Mouse (Mus musculus) hematopoietic stem cell, adult 5-6 weeks (primary cell): ENCODE results near the gene Slc20a1. TPM values are rescaled to one million over a fixed set of nuclear protein-coding genes. Genes with fewer than 3 reads are reported as not detected.

Experiments used
- ATAC-seq, 2 experiments: fragments of 125-278 bp in 1 of 2; replicated peaks in 1 of 2; 2 replicates each; pipeline ENCODE4 v1.8.0; 2016 to 2017; ENCODE audit warnings: inconsistent platforms in 2 of 2, mild to moderate bottlenecking in 2 of 2, moderate number of reproducible peaks in 2 of 2, low read depth in 1 of 2, moderate TSS enrichment in 1 of 2; ENCODE audit not compliant: low FRiP score in 2 of 2, poor library complexity in 2 of 2, severe bottlenecking in 2 of 2, insufficient read depth in 1 of 2, low TSS enrichment in 1 of 2
- total RNA-seq: library from RNA; stranded (forward); fragments of 172-1452, 232-1000 nt; gene quantifications from 2 replicates; pipeline ENCODE4 v1.2.3, GENCODE M21; 2017

Gene Slc20a1
- total RNA-seq, 1 experiment from 2014 or later: 119 TPM

- peak in 1 of 2 experiments; percentile 47; a peak in 2 of 4 replicates for ATAC-seq
Observed at GRCm38 (mm10) chr2:129214774-129215173, 16.2 kb downstream of the Slc20a1 start.

DNA sequence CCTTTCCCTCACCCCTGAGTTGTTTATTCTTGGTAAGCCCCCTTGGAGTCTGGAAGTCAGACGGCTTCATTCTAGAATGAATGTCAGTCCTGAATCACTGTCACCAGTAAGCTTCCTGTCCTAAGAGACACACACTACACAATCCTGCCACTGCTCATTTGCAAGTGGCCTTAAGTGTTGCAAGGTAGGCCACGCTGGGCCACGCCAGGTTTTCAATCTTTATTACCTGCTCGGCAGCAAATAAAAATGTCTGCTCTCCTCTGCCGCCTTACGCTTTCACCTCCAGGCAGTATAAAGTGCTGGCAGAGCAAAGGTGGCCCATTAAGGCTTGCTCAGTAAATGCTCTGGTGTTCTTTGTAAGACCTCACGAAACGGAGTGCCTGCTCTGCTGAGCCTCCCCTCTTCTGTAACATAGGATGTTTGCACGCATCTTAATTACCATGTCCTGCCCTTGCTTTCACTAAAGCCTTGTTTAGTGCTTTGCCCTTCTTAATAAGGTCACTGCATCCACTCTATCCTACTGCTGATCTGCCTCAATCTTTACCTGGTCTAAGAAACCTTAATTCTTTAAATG, 19.1 kb downstream of the Slc20a1 start:
- ATAC-seq: no peak

- ATAC-seq: no peak
Observed at GRCm38 (mm10) chr2:129218537-129219105, 20.1 kb downstream of the Slc20a1 start.

- peak in 1 of 2 experiments; percentile 50; a peak in 1 of 4 replicates for ATAC-seq
Observed at GRCm38 (mm10) chr2:129221097-129221632, 22.6 kb downstream of the Slc20a1 start.

- ATAC-seq: no peak
Observed at GRCm38 (mm10) chr2:129224178-129224577, 25.6 kb downstream of the Slc20a1 start.

DNA sequence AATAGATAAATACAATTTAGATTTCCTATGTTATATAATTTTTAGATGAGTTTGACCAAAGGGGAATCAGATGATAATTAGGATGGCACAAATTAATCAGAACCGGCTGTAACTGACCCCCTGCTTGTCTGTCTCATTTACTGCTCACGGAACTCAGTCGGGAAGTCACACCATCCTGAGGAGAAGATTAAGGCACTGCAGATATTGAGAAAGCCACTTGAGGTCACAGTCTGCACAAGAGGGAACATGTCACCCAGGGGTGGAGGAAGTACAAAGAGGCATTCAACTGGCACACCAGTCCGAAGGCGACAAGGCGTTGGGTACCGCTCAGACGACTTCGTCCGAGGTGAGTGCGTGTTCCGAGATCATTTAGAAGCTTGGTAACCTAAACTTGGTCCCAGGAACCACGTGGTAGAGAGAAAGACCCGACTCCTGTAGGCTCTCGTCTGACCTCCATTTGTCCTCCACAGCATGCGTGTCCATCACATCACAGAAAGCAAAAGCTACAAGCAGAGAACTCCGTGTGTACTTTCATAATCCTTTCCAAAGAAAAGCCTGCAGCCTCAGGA, 26.8 kb downstream of the Slc20a1 start:
- no peak for ATAC-seq

GRCm38 (mm10) chr2:129226296-129226851, 27.8 kb downstream of the Slc20a1 start:
- peak; percentile 30 to 40; a peak in 2 of 4 replicates for ATAC-seq

- ATAC-seq: no peak
Observed at GRCm38 (mm10) chr2:129227011-129227529, 28.5 kb downstream of the Slc20a1 start.

- 0 out of 4 replicates have a peak, but pooled peaks have one; percentile 25 to 36 for ATAC-seq
Observed at GRCm38 (mm10) chr2:129227709-129228108, 29.1 kb downstream of the Slc20a1 start.

DNA sequence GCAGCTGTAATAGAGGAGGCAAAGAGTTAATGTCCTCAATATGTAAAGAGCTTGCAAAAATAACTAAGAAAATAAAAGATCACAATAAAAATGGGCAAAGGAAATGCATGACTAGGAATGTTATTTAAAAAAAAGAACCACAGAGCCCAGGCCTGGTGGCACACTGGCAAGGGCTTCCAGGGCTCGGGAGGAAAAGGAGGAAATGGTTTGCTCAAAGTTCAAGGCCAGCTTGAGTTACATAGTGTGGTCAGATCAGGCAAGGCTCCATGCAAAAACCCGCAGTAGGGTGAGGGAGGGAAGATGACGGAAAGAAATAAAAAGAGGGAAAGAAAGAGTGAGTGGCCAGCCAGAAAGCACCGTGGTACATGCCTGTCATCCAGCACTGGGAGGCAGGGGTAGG, 30.0 kb downstream of the Slc20a1 start:
- ATAC-seq: no peak

- ATAC-seq: no peak
Observed at GRCm38 (mm10) chr2:129229316-129229715, 30.8 kb downstream of the Slc20a1 start.

- no peak for ATAC-seq
Observed at GRCm38 (mm10) chr2:129232023-129232422, 33.5 kb downstream of the Slc20a1 start.

GRCm38 (mm10) chr2:129232484-129232883, 33.9 kb downstream of the Slc20a1 start:
- no peak for ATAC-seq

DNA sequence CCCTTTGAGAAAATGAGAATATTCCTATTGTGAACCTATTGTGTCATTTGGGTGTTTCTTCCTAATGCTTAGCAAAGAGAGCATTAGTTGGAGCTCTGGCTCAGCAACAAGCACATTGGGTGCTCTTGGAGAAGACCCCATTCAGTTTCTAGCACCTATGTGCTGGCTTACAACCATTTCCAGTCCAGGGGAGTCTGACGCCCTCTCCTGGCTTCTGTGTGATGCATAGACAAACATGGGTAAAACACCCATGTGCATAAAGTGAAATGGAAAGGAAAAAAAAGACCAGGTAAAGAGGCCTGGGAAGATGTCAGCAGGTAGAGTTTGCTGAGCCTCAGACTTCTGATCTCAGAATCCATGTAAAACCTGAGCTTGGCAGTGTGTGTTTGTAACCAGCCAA, 34.7 kb downstream of the Slc20a1 start:
- ATAC-seq: no peak

DNA sequence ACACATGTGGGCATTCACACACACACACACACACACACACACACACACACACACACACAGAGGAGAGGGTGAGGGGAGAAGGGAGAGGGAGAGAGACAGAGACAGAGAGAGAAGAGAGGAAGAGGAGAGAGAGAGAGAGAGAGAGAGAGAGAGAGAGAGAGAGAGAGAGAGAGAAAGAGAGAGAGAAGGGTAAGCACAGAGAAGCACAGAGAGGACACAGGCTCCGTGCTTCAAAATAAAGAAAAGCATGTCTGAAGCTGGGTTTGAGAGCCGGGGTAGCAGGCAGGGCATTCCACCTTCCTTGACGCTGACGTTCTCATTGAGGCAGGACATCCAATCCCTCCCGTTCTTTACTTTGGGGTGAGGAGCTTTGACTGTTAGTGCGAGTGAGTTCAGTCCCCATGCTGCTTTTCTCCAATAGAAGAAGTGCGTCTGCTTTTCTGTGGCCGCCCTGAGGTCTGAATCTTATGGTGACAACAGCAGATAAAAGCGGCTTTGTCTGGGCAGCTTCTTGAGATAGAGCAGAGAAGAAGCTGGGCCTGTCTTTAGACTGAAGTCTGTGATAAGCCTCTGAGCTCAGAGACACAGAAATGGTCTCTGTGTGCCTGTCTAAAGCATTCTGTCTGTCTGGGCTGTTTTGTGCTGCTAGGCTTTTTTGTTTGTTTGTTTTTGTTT, 35.4 kb downstream of the Slc20a1 start:
- ATAC-seq: no peak; a peak in 1 of 4 replicates

DNA sequence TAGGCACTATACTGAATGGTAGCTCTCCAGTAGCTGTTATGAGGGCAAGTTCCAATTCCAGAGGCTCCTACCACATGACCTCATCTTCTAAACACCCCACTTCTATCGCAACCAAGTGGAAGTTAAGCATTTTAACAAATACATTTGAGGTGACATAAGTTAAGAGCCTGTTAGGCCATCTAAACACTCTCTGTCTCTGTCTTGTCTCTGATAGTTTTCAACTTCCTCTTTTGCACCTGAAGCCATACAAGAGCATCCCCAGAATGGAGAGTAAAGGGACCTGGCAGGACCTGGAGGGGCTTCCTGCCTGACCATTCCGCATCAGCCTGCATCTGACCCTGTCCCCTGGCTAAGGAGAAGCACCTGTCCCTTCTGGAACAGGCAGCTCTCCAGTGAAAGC, 36.2 kb downstream of the Slc20a1 start:
- ATAC-seq: no peak

DNA sequence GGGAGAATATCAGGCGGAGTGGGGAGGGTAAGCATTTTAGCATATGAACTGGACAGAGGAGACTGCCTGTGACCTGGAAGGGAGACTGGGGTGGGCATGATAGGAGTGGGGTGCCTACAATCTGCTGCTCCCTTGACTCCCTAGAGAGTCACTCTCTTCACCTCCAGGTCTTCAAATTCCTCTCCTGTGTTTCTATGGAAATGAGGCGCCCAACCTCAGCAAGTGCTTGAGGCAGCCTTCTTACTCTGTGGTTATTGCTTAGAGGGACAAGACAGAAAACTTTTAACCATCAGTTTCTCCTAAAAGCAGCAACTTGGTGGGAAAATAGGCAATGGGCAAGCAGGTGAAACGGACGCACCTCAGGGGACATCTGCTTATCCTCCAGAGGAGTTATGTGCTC, 38.0 kb downstream of the Slc20a1 start:
- no peak for ATAC-seq
